Comparison of ENCODE assay signal across 9 mouse cellular contexts in genomic region chr19:32343937-32344737, GRCm38 (mm10). TPM values are rescaled to one million over a fixed set of nuclear protein-coding genes. Genes with fewer than 3 reads are reported as not detected.
DNase-seq lines count a peak whose midpoint lies in the region; ATAC-seq and TF ChIP-seq lines count a peak whose summit lies in the region.
"Had no signal": no experiment of that assay in that cellular context is flagged by ENCODE, and none has a peak within 500 bp of the region (broad histone marks: within the 10 kb centered on the region; RNA-seq: fewer than 3 reads in every experiment).

No protein-coding gene starts in this region.

- H3K9me3 ChIP-seq in limb, embryonic 12.5 days = no peaks in the 10 kb centered on the region
- no peaks in the 10 kb centered on the region for H3K9me3 ChIP-seq in stomach, embryonic 16.5 days (replicated peaks; ENCODE audit: control insufficient read depth, low read length)
- H3K9me3 ChIP-seq: limb, embryonic 15.5 days had no signal

- intact Hi-C loops in gastrocnemius, postnatal 14 days (cut with DNase I; ENCODE audit: low total_unique reads) = no loop called here

- no peak for ATAC-seq in limb, embryonic 12.5 days (ENCODE audit: insufficient number of reproducible peaks, insufficient read depth, low FRiP score, low TSS enrichment, low read depth)
- no peak for ATAC-seq in stomach, embryonic 16.5 days (ENCODE audit: insufficient read depth, low FRiP score)
- no peak for ATAC-seq in megakaryocyte-erythroid progenitor cell, adult 5-6 weeks (replicated peaks; ENCODE audit: low FRiP score, low TSS enrichment, poor library complexity, severe bottlenecking)

- peak overlapping the region; percentile 7 for H3K4me3 ChIP-seq in cerebellum, adult 2 months (replicated peaks; ENCODE audit: insufficient read depth, low read depth, low read length)
- H3K4me3 ChIP-seq in limb, embryonic 12.5 days (replicated peaks) = no peak overlapping the region
- H3K4me3 ChIP-seq in stomach, embryonic 16.5 days (replicated peaks; ENCODE audit: low read length) = peak overlapping the region; percentile 3; the same call in 1 of the 2 replicates
- H3K4me3 ChIP-seq: limb, embryonic 15.5 days had no signal

- no peaks in the 10 kb centered on the region for H3K4me1 ChIP-seq in cerebellum, adult 2 months (ENCODE audit: control insufficient read depth, insufficient read depth, low read length)
- peaks cover 52% of the 10 kb centered on the region for H3K4me1 ChIP-seq in limb, embryonic 12.5 days (replicated peaks)
- peaks cover 44% of the 10 kb centered on the region for H3K4me1 ChIP-seq in stomach, embryonic 16.5 days (ENCODE audit: control insufficient read depth, insufficient read depth, low read length)

- H3K36me3 ChIP-seq in limb, embryonic 12.5 days = no peaks in the 10 kb centered on the region
- no peaks in the 10 kb centered on the region; the same call in 1 of the 2 replicates for H3K36me3 ChIP-seq in stomach, embryonic 16.5 days (ENCODE audit: control insufficient read depth, insufficient read depth, low read length)
- H3K36me3 ChIP-seq: limb, embryonic 15.5 days had no signal

- DNase-seq in cerebellum, adult 2 months = no peak
- no peak for DNase-seq in cerebellum, adult 11-12 months
- peak; percentile 32 for DNase-seq in right cerebral cortex, adult 18-20 months
- no peak for DNase-seq in right cerebral cortex, postnatal 14 days
- DNase-seq in gastrocnemius, postnatal 14 days = no peak

- no peak for TF ChIP-seq CTCF in cerebellum, adult 2 months (IDR thresholded peaks at IDR 0.05; ENCODE audit: borderline replicate concordance, insufficient read depth, low read depth, low read length)

- no peaks in the 10 kb centered on the region; the same call in 1 of the 2 replicates for H3K27me3 ChIP-seq in cerebellum, adult 2 months (ENCODE audit: control insufficient read depth, insufficient read depth, low read length)
- no peaks in the 10 kb centered on the region; the same call in 1 of the 2 replicates for H3K27me3 ChIP-seq in limb, embryonic 12.5 days
- no peaks in the 10 kb centered on the region for H3K27me3 ChIP-seq in stomach, embryonic 16.5 days (ENCODE audit: control insufficient read depth, insufficient read depth, low read length)
- H3K27me3 ChIP-seq: limb, embryonic 15.5 days had no signal

- peak overlapping the region; percentile 6 for H3K4me2 ChIP-seq in limb, embryonic 12.5 days
- peak overlapping the region; percentile 32 for H3K4me2 ChIP-seq in stomach, embryonic 16.5 days (ENCODE audit: low read depth, low read length)
- H3K4me2 ChIP-seq: limb, embryonic 15.5 days had no signal

- H3K9ac ChIP-seq in limb, embryonic 12.5 days (replicated peaks) = no peak overlapping the region
- peak overlapping the region; percentile 24; the same call in 1 of the 2 replicates for H3K9ac ChIP-seq in stomach, embryonic 16.5 days (ENCODE audit: low read length)
- H3K9ac ChIP-seq: limb, embryonic 15.5 days had no signal

- TF ChIP-seq POLR2A in cerebellum, adult 2 months (IDR thresholded peaks at IDR 0.05; ENCODE audit: borderline replicate concordance, insufficient read depth, low read length) = no peak

- 16% methylated on average over 17 of the region's 17 CpGs for WGBS in cerebellum, adult 2 months
- WGBS in limb, embryonic 12.5 days = 11% methylated on average over 17 of the region's 17 CpGs
- 23% methylated on average over 17 of the region's 17 CpGs for WGBS in stomach, embryonic 16.5 days

- H3K27ac ChIP-seq in cerebellum, adult 2 months (ENCODE audit: insufficient read depth, low read length) = no peak overlapping the region
- no peak overlapping the region; the same call in 1 of the 2 replicates for H3K27ac ChIP-seq in limb, embryonic 12.5 days
- peak overlapping the region; percentile 46 for H3K27ac ChIP-seq in stomach, embryonic 16.5 days (ENCODE audit: low read length)
- H3K27ac ChIP-seq: limb, embryonic 15.5 days had no signal

RNA-seq across cellular contexts. Expression of gene Sgms1, which starts 45.4 kb away (rescaled TPM):
- polyA plus RNA-seq in cerebellum, adult 2 months (2012; rRNA removed) = 34.7 and 38.8 TPM in 2 replicates
- 21.6 and 23.0 TPM in 2 replicates for polyA plus RNA-seq in limb, embryonic 12.5 days (2016; fragmentation: Nextera tagmentation; extraction: Ambion mirVana)
- polyA plus RNA-seq in stomach, embryonic 16.5 days (2015; fragmentation: Nextera tagmentation; extraction: Ambion mirVana) = 43.0 and 44.8 TPM in 2 replicates
- 10 to 100 TPM; 35.2 to 55.0 TPM for total RNA-seq in gastrocnemius, postnatal 14 days (2021)
- 53.2 and 66.1 TPM in 2 replicates for total RNA-seq in megakaryocyte-erythroid progenitor cell, adult 5-6 weeks (2014; fragmentation: Nextera tagmentation)
- total RNA-seq in megakaryocyte-erythroid progenitor cell, adult 5-6 weeks (2017) = 58.5 and 84.8 TPM in 2 replicates
